Mouse (Mus musculus): ENCODE measurements around the gene 2310033P09Rik. TPM values are rescaled to one million over a fixed set of nuclear protein-coding genes. Genes with fewer than 3 reads are reported as not detected.
"Not testable (repeated sequence)": the region's sequence is repeated elsewhere in the genome, so short reads cannot be mapped to it uniquely, and the experiment has no call there.

Gene 2310033P09Rik
- total RNA-seq, 4 experiments from 2014 or later, result 18.9 to 24.8 (median 22.0) TPM

DNA sequence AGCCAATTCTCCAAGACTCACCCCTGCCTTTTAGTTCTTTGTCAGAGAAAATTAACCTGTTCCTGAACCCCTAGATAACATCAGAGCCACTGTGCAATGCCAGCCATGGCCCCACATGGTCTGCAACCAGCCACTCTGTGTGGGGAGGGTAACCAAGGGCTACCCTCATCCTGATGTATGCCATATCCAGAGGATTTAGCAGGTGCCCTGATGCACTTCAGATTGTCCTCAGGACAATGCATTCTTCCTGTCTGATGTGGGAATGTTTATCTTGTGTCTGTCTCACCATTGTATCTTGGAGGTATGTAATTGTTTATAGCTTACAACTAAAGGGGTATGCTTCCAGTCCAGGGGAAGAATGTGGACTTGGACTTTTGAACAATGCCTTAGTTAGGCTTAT lies 11.9 kb upstream of the 2310033P09Rik start:
- DNase-seq (ENCODE audit: low spot score in 2 of 2), result no peak

DNA sequence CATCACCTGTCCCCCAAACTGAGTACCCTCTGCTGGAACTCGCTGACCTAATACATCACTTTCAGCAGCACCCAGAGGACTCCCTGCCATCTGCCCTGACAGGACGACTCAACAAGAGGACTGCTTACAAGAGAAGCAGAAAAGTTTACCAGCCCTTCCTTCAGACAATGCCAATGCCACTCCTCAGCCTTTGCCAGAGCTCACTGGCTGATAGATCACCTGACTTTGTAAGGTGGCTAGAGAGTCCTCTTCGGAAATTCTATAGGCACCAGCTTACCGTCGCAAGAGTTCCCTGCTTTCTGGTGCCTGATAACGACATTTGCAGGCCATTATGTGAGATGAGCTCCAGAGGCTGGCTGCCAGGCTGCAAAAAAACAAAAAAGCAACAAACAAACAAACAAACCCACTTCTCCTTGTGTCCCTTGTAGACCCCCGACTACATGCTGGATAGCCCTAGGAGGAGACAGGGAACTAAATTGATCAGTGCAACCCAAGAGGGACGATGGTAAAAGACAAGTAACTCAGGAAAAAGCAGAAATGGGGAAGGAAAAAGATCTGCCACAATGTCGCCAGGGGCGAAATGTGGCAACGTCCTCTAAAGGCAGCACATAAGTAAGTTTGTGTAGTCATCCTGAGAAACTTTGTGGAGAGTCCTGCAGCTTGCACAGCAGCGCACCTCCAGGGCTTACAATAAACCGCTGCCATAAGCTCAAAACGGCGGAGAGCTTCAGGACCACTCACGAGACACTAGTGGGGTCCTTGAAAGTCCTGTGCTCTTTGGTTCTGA lies 6.7 kb upstream of the 2310033P09Rik start:
- no peak for DNase-seq (ENCODE audit: low spot score in 2 of 2)

DNA sequence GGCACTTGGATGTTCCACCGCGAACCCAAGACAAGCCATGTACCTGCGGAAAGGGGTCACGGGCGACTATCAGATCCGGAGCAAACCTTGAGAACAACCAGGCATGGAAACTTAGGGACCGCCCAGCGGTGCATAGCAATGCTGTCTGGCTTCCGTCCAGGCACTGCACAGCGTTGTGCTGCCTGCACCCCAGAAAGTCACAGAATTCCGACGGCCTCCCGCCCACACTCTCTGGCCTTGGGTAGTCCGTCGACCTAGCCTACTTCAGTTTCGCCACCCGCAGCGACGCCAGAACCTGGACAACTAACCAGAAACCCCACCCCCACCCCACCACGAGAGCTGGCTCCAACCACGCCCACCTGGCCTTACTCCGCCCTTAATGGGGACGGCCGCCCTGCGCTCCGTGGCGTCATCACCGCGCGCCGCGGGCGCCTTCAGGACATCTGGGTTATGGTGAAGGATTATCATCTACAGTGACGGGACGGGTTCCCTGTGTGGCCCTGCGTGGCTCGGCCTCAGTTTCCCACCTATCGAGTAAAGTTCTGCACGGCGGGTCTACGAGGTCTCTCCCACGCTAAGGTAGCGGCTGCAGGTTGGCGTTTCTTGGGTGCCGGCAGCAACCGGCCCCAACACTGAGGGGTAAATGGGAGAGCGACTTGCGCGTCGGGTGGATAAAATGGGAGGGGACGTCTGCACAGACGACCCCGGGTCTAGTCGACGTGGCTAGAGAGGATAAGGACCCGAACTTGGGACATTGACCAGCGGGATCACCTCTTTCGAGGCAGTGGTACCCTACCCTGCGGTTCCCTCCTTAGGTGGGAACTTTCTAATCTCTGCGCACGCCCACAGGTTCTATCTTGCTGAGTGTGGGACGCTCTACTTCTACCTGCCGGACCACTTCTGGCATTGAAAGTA lies 5.8 kb upstream of the 2310033P09Rik start, which contains the start of gene Mrpl55:
Mrpl55 (plus strand) TSS at position 406 of the 915 bp plus-strand sequence.
- peak; percentile 86 to 90 for DNase-seq (ENCODE audit: low spot score in 2 of 2)

DNA sequence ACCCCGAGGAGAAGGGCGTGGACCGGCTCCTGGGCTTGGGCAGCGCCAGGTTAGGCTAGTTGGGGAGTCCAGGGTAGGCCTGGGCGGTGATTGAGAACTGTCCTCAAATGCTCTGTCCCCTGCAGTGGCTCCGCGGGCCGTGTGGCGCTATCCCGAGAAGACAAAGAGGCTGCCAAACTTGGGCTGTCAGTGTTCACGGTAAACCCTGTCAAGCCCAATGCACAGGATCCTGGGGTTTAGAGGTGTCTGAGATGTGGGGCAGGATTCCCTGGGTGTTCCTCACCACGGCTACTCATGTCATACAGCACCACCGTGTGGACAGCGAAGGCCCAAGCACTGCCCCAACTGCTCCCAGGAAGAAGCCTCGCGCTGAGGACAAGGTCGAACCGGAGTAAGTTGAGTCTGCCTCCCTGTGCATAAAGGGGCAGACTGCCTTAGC lies 901 bp downstream of the 2310033P09Rik start:
- peak; percentile 54 to 61 for DNase-seq (ENCODE audit: low spot score in 2 of 2)

DNA sequence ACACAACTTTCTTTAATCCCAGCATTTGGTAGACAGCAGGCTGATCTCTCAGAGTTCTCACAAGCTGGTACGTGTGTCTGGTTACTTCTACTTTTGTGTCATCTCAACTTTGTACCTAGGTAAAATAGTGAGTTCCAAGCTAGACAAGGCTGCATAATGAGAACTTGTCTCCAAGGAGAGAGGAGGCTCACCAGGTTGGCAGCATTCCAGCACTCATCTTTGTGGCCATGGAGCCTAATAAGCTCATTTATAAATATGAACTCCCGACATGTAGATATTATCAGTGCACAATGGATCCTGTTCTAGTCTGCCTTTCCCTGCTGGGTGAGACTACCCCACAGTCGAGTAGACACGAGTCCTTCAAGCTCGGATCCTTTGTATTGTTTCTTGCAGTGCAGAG lies 1.5 kb downstream of the 2310033P09Rik start:
- no peak for DNase-seq (ENCODE audit: low spot score in 2 of 2)

DNA sequence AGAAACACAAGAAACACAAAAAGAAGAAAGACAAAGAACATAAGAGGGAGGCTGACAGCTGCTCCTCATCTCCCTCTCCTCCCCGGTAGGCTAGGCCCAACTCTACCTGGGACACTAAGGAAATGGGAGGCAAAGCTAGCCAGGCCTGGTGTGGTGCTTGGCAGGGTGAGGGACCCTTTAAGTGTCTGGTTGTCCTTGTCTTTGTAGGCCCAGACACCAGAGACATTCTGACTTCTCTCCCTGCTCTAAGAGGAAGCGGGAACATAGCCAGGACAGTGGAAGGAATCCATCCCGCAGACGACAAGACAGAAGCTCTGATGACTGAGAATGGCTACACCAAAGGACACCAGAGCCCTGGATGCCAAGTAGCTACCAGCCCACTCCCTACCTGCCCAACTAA lies 1.9 kb downstream of the 2310033P09Rik start:
- DNase-seq (ENCODE audit: low spot score in 2 of 2), result no peak

DNA sequence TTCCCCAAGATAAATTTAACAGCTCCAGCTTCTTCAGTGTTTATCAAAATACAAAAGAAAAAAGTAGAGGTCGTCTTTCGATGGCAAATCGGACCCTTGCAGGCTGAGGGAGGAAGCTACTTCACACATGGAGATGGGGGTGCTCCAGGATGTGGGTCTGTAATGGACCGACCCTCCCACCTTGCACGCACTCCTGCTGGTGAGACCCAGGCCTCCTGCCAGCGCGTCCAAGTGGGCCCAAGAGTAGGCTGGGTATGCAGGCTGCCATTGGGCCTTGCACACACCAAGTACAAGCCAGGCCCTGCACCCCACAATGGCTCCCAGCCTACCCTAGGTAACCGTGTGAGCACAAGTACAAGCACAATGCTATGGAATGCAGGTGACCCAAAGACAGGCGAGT lies 3.4 kb downstream of the 2310033P09Rik start:
- not testable (repeated sequence) for DNase-seq (ENCODE audit: low spot score in 2 of 2)

DNA sequence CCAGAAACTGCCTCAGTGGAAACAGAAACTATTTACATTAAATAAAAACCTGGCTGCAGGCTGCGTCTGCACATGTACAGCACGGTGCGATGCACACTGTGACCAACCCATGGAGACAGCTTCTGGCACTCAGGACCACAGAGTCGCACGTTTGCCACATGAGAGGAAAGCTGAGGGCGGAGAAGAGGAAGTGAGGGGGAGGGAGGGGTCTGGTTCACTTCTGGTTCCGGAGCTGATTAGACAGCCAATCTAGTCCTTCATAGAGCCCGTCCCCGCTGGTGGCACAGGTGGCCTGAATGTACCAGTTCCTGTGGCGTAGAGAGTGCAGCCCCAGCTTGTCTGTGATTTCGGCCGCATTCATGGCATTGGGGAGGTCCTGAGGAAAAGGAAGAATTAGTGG lies 4.2 kb downstream of the 2310033P09Rik start:
- DNase-seq (ENCODE audit: low spot score in 2 of 2), result not testable (repeated sequence)

DNA sequence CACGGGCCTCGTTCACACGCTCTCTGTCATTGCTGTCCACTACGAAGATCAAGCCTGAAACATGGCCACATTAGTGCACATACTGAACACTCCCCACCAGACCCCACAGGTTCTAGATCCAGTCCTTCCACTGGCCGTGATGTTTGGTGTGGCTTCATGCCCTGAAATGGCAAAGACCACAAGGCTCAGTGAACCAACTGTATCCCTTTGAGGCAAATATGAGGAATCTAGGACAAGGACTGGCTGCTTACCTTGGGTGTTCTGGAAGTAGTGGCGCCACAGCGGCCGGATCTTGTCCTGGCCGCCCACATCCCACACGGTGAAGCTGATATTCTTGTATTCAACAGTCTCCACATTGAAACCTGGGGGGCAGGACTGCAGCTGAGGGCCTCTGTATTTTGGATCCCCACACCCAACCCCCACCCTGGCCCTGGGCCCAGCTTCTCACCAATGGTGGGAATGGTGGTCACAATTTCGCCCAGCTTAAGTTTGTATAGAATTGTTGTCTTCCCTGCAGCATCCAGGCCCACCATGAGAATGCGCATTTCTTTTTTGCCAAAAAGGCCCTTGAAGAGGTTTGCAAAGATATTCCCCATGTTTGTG lies 4.9 kb downstream of the 2310033P09Rik start:
- DNase-seq (ENCODE audit: low spot score in 2 of 2), result no peak

DNA sequence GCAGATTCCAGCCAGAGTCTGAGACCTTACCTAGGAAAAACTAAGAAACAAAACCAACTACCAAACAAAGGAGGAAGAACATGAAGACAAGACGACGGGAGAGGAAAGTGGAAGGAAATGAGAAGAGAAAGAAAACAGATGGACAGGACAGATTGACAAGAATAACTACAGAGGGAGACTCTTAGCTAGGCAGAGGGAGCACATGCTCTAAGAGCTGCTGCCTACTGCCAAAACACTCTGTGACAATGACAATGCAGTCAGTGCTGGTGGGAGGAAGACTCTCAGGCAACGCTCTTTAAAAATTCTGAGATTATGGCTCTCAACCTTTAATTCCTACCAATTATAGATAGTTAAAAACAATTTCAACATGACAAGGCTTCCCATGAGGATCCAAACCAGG lies 8.8 kb downstream of the 2310033P09Rik start:
- peak in 1 of 2 experiments; percentile 59 for DNase-seq (ENCODE audit: low spot score in 2 of 2)

DNA sequence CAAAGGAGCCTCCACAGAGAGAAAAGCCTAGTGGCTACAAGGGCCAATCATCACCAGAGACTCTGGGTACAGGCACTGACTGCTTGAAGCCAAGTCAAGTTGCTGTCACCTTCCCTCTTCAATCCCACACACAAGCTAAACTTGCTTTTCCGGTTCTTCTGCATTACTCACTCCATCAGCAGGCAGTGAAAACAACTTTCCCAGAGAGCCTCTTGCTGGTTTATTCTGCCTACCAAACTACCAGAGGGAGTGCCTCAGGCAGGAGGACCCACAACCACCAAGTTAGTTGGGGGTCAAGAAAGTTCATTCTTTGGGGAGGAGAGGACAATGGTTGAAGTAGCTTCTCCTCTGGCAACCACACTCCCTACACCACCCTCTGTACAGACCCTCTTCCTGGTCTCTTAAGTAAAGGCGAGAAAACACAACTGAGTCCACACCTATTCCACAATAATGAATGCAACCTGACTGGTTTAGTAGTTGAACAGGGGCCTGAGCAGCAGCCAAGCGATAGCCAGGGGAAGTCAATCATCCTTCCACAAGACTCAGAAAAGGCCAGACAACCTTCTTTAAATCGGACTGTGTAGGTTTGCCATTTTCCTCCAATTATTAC lies 10.4 kb downstream of the 2310033P09Rik start:
- DNase-seq (ENCODE audit: low spot score in 2 of 2), result no peak

DNA sequence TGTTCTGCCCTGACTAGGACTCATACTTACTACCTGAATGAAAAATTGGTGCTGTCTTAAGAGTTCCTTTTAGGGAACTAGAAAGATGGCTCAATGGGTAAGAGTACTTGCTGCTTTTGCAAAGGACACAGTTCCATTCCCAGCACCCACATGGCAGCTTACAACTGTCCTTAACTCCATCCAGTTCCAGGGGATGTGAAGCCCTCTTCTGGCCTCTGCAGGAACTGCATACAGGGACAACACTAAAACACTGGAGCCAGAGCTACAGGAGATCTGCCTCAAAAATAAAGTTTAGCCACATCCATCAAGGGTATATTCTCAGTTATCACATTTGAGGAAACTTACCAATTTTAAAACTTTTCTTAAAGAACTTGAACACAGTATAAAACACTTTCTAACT lies 10.9 kb downstream of the 2310033P09Rik start:
- no peak for DNase-seq (ENCODE audit: low spot score in 2 of 2)

DNA sequence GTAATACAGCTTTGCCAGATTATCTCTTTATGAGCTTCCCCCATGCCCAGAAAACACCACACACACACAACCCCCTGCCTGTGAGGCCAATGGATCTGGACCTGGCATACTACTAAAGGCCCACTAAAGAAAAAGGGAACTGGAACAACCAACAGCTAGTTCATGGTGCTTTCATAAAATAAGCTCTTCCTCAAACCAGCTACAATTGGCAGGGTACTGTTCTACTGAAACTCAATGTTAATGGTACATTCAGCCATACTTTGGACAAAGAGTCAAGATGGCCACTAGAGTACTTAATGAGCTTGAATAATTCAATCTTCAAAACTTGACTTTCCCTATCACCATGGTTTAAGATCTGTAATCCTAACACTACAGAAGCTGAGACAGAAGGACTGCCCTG lies 13.5 kb downstream of the 2310033P09Rik start:
- DNase-seq (ENCODE audit: low spot score in 2 of 2), result no peak

DNA sequence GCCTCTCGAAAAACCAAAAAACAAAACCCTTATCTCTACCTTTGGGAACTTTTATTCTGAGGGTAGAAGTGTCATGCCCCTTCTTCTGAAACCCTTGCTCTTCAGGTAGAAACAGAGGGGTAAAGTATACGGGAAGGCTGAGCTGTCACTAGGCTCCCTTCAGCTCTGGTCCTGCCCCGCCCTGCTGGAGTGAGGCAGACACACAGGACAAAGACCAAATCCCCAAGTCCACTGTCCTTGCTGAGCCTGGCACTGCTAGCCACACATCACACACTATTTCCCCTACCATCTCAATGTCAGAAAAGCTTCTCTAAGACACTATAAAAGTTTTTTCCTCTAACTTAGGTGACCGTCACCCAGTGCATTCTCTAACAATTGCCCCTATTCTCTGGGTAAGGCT lies 14.2 kb downstream of the 2310033P09Rik start:
- DNase-seq (ENCODE audit: low spot score in 2 of 2), result no peak

DNA sequence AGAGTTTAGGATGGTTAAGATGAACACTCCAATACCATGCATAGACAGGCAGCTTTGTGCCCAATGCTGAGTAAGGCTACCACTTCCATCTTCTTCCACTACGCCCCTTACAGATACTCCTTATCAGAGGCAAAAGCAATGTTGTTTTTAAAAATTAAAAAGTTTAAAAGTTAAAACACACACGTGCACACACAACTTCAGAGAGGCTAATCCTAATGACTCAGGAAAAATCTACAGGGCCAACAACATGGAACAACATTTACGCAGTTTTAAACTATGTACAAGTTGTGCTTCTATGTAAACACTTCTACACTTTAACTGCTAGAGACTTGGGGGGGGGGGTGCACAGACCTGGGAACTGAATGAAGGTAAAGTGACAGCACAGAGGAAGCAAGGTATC lies 15.9 kb downstream of the 2310033P09Rik start:
- no peak for DNase-seq (ENCODE audit: low spot score in 2 of 2)

DNA sequence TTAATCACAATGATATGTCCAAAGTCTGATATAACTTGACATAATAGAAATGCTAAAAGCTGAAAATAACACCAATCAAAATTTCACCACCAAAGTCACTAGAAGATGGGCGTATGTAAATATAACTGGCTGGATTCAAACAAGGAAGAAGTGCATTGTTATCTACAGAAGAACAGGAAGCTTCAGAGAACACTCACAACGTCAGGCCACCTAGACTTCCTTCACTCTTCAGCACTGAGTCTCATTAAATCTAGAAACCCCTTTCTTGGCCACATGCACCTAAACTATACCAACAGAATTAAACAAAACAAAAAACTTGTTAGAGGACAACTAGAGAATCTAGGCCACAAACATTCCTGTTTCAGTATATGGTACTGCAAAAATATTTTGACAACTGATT lies 16.3 kb downstream of the 2310033P09Rik start:
- DNase-seq (ENCODE audit: low spot score in 2 of 2), result no peak

DNA sequence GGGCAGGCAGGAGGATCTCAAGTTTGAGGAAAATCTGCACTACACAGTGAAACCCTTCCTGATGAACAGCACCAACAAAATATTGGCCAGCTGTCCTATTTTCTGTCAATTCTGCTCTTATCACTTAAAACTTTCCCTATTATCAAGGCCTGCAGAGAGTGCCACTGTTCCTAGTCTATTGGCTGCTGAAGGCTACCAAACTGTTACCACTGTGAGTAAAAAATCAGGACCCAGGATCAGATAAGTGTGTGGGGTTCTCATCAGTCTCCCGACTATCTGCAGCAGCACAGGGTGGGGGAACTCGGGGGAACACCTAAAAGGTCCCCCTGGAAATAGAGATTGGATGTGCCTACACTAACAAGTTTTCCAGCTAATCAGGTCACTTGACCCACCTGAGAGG lies 17.0 kb downstream of the 2310033P09Rik start:
- no peak for DNase-seq (ENCODE audit: low spot score in 2 of 2)

DNA sequence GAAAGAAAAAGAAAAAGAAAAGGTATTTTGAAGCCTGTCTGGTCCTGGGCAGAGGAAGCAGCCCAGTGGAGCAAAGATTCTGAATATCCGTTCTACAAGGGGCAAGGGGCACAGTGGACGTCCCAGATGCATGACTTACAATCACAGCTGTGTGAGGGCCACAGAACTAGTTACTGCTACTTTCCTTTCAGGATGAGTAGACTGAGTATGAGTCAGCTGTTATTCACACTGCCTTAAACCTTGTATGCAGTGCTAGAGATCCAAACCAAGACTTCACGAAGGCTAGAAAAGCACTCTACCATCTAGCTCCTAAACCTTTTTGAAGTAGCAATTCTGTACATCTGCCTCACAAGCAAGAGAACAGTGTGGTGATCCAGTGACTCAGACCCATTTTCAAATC lies 18.1 kb downstream of the 2310033P09Rik start:
- DNase-seq (ENCODE audit: low spot score in 2 of 2), result no peak

DNA sequence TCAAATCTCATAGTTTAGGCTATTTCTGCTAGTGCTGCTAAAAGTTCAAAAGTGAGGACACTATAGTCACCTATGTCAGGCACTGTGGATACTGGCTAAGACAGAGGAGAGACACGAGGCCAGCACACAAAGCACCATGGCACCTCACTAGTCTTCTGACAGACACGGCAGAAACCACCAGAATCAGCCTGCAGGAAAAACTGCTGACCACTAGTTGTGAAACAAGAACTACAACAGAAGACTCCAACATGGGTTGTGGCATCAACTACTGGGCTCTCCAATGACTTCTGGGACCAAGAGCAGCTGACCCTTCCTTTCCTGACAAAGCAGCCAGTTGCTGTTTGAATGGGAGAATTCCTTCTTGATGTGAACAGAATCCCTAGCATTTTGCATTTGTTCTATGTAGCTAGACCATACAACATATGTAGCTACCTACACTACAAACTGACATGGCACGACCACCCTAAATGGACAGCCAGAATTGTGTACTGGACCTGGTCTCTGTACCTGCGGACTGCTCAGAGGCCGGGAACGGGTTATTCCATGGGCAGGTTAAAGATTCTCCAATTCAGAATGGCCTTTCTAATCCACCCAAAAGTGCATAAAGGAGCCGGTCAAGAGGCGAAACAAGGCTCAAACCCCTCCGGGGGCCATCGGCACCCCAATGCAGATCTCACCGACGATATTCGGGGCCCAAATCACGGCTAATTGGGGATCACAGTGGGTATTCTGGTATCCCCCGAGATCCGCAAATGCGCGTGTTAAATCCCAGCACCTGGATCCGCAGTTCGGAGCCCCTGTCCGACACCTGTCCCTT lies 18.9 kb downstream of the 2310033P09Rik start:
- DNase-seq (ENCODE audit: low spot score in 2 of 2), result no peak

DNA sequence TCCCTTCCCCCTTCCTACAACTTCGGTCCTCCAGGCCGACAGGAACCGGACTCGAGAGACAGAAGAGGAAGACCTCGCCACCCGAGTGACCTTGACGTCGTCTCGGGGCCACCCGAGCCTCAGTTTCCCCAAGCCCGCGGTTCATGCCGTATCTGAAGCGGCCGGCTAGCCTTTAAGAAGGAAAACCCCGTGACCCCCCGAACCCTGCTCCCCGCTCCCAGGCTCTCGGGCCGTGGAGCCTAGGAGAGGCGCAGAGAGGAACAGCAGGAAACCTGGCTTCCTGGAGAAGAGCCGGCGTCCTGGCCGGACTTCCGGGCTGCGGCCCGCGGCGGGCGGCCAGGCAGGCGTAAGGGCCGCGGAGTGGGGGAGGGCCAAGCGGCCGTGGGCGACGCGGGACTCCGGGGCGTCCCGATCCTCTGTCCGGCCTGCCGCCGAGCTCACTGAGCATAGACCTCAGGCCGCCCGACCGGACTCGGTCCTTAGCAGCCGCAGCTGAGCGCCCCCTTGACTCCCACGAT lies 19.5 kb downstream of the 2310033P09Rik start:
- no peak for DNase-seq (ENCODE audit: low spot score in 2 of 2)

Data from layer of hippocampus, adult 8-10 months (tissue).